ENCODE assay signal across 8 mouse cellular contexts in the genomic region with DNA sequence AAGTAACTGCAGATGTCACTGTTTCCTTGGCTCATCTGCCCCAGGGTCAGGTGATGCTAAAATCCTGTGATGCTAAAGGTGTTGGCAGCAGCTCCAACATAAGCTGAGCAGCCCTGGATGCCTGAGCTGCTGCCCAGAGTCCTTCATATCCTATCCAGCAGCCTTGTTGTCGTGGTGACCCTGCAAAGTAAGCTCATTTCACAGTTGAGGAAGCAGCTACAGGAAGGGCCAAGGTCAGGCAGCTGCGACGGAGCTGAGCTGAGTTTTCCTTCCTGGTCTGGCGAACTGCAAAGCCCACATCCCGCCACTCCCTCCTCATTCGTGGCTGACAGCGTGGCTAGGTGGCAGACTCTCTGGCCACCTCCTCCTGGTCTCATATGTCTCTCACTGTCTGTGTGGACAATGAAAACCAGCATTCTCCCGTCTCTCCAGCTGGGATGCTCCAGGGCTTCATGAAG. TPM values are rescaled to one million over a fixed set of nuclear protein-coding genes. Genes with fewer than 3 reads are reported as not detected.
A peak's percentile ranks its signal among the peaks of the same experiment; 100 is the strongest.
DNase-seq lines count a peak whose midpoint lies in the region; ATAC-seq and TF ChIP-seq lines count a peak whose summit lies in the region.

No protein-coding gene starts in this region.

- H3K27ac ChIP-seq in liver, embryonic 15.5 days (replicated peaks): peak overlapping the region; percentile 20; the same call in 1 of the 2 replicates
- H3K27ac ChIP-seq in neural tube, embryonic 13.5 days (replicated peaks): peak overlapping the region; percentile 30
- no peak overlapping the region for H3K27ac ChIP-seq in cerebellum, adult 2 months (ENCODE audit: insufficient read depth, low read length)

- no peak for DNase-seq in frontal cortex, postnatal 25 days (ENCODE audit: low spot score in 2 of 2)
- peak; percentile 73 for DNase-seq in embryo, embryonic 10.5 days (ENCODE audit: low spot score)
- DNase-seq in heart, adult 8-10 months (ENCODE audit: low spot score): peak; percentile 83
- DNase-seq in kidney, adult 18-20 months: peak; percentile 81
- no peak for DNase-seq in cerebellum, adult 2 months

- peaks cover 29% of the 10 kb centered on the region for H3K4me1 ChIP-seq in liver, embryonic 15.5 days (replicated peaks)
- peaks cover 24% of the 10 kb centered on the region for H3K4me1 ChIP-seq in neural tube, embryonic 13.5 days (replicated peaks)
- no peaks in the 10 kb centered on the region; the same call in 1 of the 2 replicates for H3K4me1 ChIP-seq in cerebellum, adult 2 months (ENCODE audit: control insufficient read depth, insufficient read depth, low read length)

- no peak overlapping the region for H3K4me2 ChIP-seq in liver, embryonic 15.5 days
- no peak overlapping the region for H3K4me2 ChIP-seq in neural tube, embryonic 13.5 days

- H3K9ac ChIP-seq in liver, embryonic 15.5 days: no peak overlapping the region
- H3K9ac ChIP-seq in neural tube, embryonic 13.5 days: no peak overlapping the region

- no peaks in the 10 kb centered on the region for H3K9me3 ChIP-seq in liver, embryonic 15.5 days (replicated peaks)
- H3K9me3 ChIP-seq in neural tube, embryonic 13.5 days: no peaks in the 10 kb centered on the region

- no peaks in the 10 kb centered on the region for H3K27me3 ChIP-seq in liver, embryonic 15.5 days
- H3K27me3 ChIP-seq in neural tube, embryonic 13.5 days: no peaks in the 10 kb centered on the region
- no peaks in the 10 kb centered on the region for H3K27me3 ChIP-seq in cerebellum, adult 2 months (ENCODE audit: control insufficient read depth, insufficient read depth, low read length)

- ATAC-seq in frontal cortex, adult (ENCODE audit: low TSS enrichment): peak; percentile 27; the same call in 1 of the 2 replicates
- peak; percentile 43; the same call in 1 of the 2 replicates for ATAC-seq in liver, embryonic 15.5 days (ENCODE audit: insufficient read depth)
- ATAC-seq in neural tube, embryonic 13.5 days (ENCODE audit: low read depth): peak; percentile 28

- WGBS in liver, embryonic 15.5 days (ENCODE audit: insufficient replicate concordance): 9% methylated on average over 8 of the region's 8 CpGs
- WGBS in neural tube, embryonic 13.5 days: 9% methylated on average over 8 of the region's 8 CpGs
- 10% methylated on average over 8 of the region's 8 CpGs for WGBS in cerebellum, adult 2 months

- H3K36me3 ChIP-seq in liver, embryonic 15.5 days (replicated peaks): 0 out of 2 replicates have a peak, but pooled peaks cover 4% of the 10 kb centered on the region
- peaks cover 4% of the 10 kb centered on the region for H3K36me3 ChIP-seq in neural tube, embryonic 13.5 days

- TF ChIP-seq POLR2A in cerebellum, adult 2 months (IDR thresholded peaks at IDR 0.05; ENCODE audit: borderline replicate concordance, insufficient read depth, low read length): no peak

- no peak overlapping the region for H3K4me3 ChIP-seq in liver, embryonic 15.5 days (replicated peaks)
- H3K4me3 ChIP-seq in neural tube, embryonic 13.5 days: no peak overlapping the region
- H3K4me3 ChIP-seq in cerebellum, adult 2 months (replicated peaks; ENCODE audit: insufficient read depth, low read depth, low read length): no peak overlapping the region

- no peak for TF ChIP-seq CTCF in cerebellum, adult 2 months (IDR thresholded peaks at IDR 0.05; ENCODE audit: borderline replicate concordance, insufficient read depth, low read depth, low read length)

RNA-seq across cellular contexts. Expression of gene A930033H14Rik, which starts 41.5 kb away (rescaled TPM):
- total RNA-seq in heart, adult 8-10 months (2022): 1 to 10 TPM in 2 of 4 experiments, under 1 TPM in 2; 0.75 to 1.7 (median 1.1) TPM
- polyA plus RNA-seq in liver, embryonic 15.5 days (2015; fragmentation: Nextera tagmentation; extraction: Ambion mirVana): 0.33 and 0.47 TPM in 2 replicates
- 1.3 TPM in 2 replicates for polyA plus RNA-seq in neural tube, embryonic 13.5 days (2015; fragmentation: Nextera tagmentation; extraction: Ambion mirVana)
- 0.92 and 1.0 TPM in 2 replicates for polyA plus RNA-seq in cerebellum, adult 2 months (2012; rRNA removed)

Comparison
In these comparisons a context has a peak if more than half of its experiments do, and no peak if none do; other contexts are left out.
1. DNase-seq: peak in embryo, embryonic 10.5 days (single experiment), heart, adult 8-10 months (single experiment) and kidney, adult 18-20 months (single experiment); none in frontal cortex, postnatal 25 days (0 of 2) and cerebellum, adult 2 months (0 of 2).
2. Peak in every context shown above with its lines, with median percentiles within 50 percentile points of each other: ATAC-seq.